Mouse (Mus musculus) CH12.LX (cell line): Measurements from ENCODE around the gene Krtap4-1.
"Not testable (repeated sequence)": the region's sequence is repeated elsewhere in the genome, so short reads cannot be mapped to it uniquely, and the experiment has no call there.

Experiments used
- CTCF ChIP-seq, 2 experiments: IDR thresholded peaks in 1 of 2; conservative IDR thresholded peaks in 1 of 2; 2 replicates each; pipeline ENCODE4 v1.5.1; 2011 to 2012; ENCODE audit warnings: low read depth in 2 of 2, low read length in 2 of 2, improper control_type of control experiment in 1 of 2, inconsistent platforms in 1 of 2, mild to moderate bottlenecking in 1 of 2, moderate library complexity in 1 of 2
- EP300 ChIP-seq: IDR thresholded peaks from 2 replicates; pipeline ENCODE4 v1.6.1; 2011; ENCODE audit warnings: low read length, improper control_type of control experiment
- GABPA ChIP-seq: IDR thresholded peaks from 2 replicates; pipeline ENCODE4 v1.6.1; 2012; ENCODE audit warnings: low read depth, low read length, improper control_type of control experiment, inconsistent platforms; ENCODE audit not compliant: insufficient replicate concordance
- MAFK ChIP-seq: IDR thresholded peaks from 2 replicates; pipeline ENCODE4 v1.6.1; 2011; ENCODE audit warnings: low read length, improper control_type of control experiment; ENCODE audit not compliant: insufficient replicate concordance
- MAX ChIP-seq: IDR thresholded peaks from 2 replicates; pipeline ENCODE4 v1.6.1; 2011; ENCODE audit warnings: low read length, improper control_type of control experiment
- MEF2A ChIP-seq: IDR thresholded peaks from 2 replicates; pipeline ENCODE4 v1.6.1; 2014; ENCODE audit warnings: low read depth, mild to moderate bottlenecking, inconsistent platforms, low read length, improper control_type of control experiment, borderline replicate concordance
- POLR2A ChIP-seq: IDR thresholded peaks from 2 replicates; pipeline ENCODE4 v1.6.1; 2011; ENCODE audit warnings: low read depth, mild to moderate bottlenecking, improper control_type of control experiment, low read length
- POLR2AphosphoS2 ChIP-seq: IDR thresholded peaks from 2 replicates; pipeline ENCODE4 v1.6.1; 2011; ENCODE audit warnings: low read depth, low read length, improper control_type of control experiment
- RAD21 ChIP-seq: IDR thresholded peaks from 2 replicates; pipeline ENCODE4 v1.6.1; 2011; ENCODE audit warnings: low read depth, mild to moderate bottlenecking, low read length, improper control_type of control experiment, moderate library complexity
- SMC3 ChIP-seq: IDR thresholded peaks from 2 replicates; pipeline ENCODE4 v1.6.1; 2011; ENCODE audit warnings: low read depth, low read length, improper control_type of control experiment
- USF1 ChIP-seq: IDR thresholded peaks from 2 replicates; pipeline ENCODE4 v1.6.1; 2014; ENCODE audit warnings: low read depth, mild to moderate bottlenecking, inconsistent platforms, low read length, improper control_type of control experiment
- ZC3H11A ChIP-seq: IDR thresholded peaks from 2 replicates; pipeline ENCODE4 v1.6.1; 2012; ENCODE audit warnings: low read depth, mild to moderate bottlenecking, inconsistent platforms, low read length, improper control_type of control experiment
- ZKSCAN1 ChIP-seq: IDR thresholded peaks from 2 replicates; pipeline ENCODE4 v1.6.1; 2012; ENCODE audit warnings: low read depth, inconsistent platforms, low read length, improper control_type of control experiment, borderline replicate concordance

DNA sequence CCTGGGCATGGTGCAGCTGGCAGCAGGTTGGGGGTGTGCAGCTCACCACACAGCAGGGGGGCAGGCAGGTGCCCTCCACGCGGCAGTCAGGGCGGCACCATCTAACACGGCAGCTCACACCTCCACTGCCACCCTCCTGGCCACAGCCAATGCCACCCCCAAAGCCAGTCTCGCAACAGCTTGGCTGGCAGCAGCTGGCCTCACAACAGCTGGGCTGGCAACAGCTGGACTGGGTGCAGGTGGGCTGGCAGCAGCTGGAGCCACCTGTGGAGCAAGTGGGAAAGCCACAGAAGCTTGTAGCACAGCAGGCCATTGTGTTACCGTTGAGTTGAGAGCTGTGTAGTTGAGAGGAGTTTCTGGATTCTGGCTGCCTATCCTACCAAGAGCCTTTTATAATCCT, 30.3 kb downstream of the Krtap4-1 start, which contains the start of gene Krtap9-3:
- TF ChIP-seq CTCF (conservative IDR thresholded peaks at IDR 0.05 in 1 of 2, IDR thresholded peaks at IDR 0.05 in 1 of 2; ENCODE audit: low read depth in 2 of 2, low read length in 2 of 2); MAFK; MAX; POLR2AphosphoS2; ZC3H11A; GABPA; USF1; EP300; RAD21; POLR2A; ZKSCAN1; SMC3; MEF2A: not testable (repeated sequence)
